Mouse (Mus musculus) mouse embryonic stem cell (cell line): ENCODE measurements around the gene Neurl3.

Experiments used
- in situ Hi-C, 2 experiments: fragments of 300-500 bp; cut with MboI; formaldehyde crosslinking; loops; 1 replicate in 1 of 2; 3 replicates in 1 of 2; pipeline ENCODE4 v1.14.3; 2019 to 2020; ENCODE audit warnings: low sequenced_read_pairs in 2 of 2, low pct_unique_long_range_greater_than_20kb in 1 of 2, mixed read lengths in 1 of 2; ENCODE audit not compliant: unreplicated experiment in 1 of 2

The Neurl3 gene

GRCm38 (mm10) chr1:36274455-36274854 is at the start of gene Neurl3:
Gene Neurl3, minus strand, starts transcription at chr1:36274679.
- in situ Hi-C loops: loop anchor here in 1 of 2 experiments (25.0 kb wide), 1 partner anchor 437 kb away; no protein-coding TSS in a partner anchor

DNA sequence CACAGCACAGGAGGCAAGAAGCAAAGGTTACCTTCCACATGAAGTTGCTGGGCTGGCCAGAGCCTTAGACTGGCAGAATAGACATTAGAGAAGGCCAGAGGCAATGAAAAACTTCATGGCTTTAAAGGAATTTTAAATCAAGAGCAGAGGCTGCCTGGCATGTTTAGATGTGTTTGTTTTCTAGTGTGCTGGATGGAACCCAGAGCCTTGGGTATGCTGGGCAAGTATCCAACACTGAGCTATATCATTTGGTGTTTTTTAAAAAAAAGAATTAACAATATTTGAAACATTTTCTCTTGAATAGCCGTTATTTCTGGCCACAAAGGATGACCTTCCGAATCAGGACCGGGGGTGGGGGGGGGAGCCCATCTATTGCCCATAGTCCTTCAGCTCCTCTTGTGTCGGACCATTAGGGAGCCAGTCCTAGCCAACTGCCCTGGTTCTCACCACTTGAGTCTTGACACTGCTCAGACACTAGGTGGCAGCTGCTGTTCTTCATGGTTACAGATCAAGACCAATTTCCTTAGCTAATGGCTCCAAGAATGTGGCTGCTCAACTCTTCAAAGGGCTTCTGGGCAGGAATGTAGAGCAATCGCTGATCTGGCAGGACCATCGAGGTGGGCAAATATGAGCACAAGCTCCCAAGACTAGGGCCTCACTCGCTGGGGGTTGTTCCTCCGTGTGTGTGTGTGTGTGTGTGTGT is 49.4 kb upstream of the Neurl3 start:
- in situ Hi-C loops: no loop called here

DNA sequence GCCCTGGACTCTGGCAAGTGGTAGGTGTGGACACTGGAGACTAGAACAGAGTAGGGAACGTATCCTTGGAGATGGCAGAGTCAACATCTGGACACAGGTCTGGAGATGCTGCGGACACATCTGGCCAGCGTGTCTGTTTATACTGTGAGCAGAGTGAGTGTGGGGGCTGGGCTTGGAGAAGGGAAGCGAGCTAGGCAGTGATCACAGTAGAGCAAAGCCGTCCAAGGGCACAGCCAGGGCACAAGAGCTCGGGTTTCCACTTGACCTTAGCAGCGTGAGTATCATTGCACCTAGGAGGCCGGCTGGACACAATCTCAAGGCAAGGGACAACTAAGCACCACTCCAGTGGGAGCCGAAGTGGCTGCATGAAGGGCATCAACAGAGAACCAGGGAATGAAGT is 48.6 kb upstream of the Neurl3 start:
- in situ Hi-C loops: no loop called here

- in situ Hi-C loops: no loop called here
Measured at GRCm38 (mm10) chr1:36321829-36322573, 47.5 kb upstream of the Neurl3 start.

DNA sequence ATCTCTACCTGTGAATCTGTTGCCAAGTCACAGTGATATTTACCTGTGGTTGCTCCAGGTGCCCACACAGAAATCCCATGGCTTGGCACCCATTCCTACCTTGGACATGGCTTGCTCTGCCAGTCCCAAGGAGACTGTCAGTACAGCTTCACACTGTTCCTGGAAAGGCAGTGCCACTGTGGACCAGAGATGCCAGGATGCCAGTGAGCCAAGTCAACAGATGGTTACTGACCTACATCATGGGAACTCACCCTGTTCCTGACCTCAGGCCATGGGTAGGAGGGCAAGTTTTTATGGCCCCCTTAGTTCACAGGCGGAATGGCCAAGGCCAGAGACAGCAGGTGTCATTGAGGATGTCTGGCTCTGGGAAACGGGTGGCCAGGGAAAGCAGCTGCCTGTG is 46.7 kb upstream of the Neurl3 start:
- in situ Hi-C loops: no loop called here

GRCm38 (mm10) chr1:36315776-36316100 is 41.3 kb upstream of the Neurl3 start:
- in situ Hi-C loops: no loop called here

DNA sequence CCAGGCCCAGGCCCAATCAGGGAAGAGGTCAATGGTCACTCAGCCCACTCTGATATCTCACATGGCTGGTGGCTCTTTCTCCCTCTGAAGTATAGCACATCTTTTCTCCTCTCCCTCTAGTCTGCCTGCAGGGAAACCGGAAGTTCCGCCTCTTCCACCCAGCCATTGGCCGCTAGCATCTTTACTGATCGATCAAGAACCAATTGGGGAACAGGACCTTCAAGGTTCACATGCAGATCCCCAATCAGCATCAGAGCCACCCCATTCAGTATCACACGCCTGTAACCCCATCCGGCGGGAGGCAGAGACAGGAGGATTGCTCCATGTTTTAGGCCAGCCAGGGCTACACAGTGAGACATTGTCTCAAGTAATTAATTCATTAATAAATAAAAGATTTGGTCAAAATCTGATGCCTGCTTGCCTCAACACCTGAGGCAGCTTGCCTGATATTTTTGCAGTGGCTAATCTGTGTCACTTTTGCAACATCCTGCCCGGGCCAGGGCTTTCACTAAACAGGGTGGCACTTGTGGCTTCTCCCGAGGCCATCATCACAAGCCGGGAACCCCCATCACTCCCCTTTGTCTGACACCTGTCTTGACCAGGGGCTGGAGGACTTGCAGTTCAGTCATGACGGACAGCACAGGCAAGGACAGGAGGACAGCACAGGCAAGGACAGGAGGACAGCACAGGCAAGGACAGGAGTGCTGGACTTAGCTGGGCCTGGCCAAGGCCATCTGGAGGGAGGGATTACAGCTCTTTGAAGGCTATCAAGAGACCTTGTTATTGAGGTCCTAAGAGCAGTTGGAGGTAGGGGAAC is 40.7 kb upstream of the Neurl3 start:
- in situ Hi-C loops: no loop called here

DNA sequence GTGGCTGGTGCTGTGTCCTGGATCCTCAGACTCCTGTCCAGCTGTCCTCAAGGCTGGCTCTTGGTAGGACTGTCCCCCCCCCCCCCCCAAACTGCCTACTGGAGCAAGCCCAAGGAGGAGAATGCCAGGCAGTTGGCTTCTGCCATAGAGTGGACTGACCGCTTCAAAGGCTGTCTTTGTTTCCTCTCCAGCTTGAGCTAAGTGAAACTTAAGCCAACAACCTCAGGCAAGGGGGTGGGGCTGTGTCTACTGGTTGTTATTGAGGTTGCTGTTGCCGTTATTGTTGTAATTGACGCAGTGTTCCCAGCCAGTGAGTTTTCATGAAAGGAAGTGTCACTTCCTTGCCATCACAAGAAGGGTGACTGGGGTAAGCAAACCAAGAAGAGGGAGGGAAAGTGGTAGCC is 35.0 kb upstream of the Neurl3 start:
- in situ Hi-C loops: no loop called here

GRCm38 (mm10) chr1:36308966-36309475 is 34.5 kb upstream of the Neurl3 start:
- in situ Hi-C loops: no loop called here

GRCm38 (mm10) chr1:36308451-36308901 is 34.0 kb upstream of the Neurl3 start:
- in situ Hi-C loops: no loop called here

DNA sequence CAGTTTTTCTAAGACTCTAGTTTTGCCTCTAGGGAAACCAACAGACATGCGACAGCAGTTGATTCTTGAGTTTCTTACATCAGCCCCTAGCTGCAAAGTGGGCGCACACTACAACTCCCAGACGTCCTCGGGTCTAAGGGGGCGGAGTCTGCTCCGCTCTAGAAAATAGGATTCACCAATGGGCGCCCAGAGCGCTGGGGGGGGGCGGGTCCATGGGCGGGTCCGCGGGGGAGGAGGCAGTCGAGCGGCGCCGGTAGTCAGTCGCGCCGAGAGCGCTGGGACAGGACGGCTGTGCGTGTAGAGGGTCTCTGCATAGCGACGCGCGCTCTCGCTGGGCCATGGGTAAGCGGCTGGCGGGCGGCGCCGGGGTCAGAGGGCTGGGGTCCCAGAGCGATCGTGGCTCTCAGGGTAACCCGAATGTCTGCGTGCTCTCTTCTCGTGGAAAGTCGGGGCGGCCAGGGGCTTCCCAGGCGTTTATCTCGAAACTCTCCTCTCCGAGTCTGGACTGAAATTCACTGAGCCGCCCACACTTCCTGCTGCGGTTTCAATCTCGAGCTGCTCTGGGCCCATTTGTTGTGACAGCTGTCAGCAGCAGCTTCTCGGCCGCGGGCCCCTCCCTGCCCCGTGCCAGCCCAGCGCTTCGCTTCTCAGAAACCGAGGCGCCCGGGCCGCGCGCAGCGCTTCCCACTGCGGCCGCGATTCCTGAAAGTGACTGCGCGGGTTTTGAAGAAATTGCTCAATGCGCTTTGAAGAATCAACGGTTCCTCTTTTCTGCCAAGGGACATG is 33.2 kb upstream of the Neurl3 start, which contains the start of gene Arid5a:
TSS of gene Arid5a (plus strand) at position 239 of the 786 bp plus-strand sequence.
- in situ Hi-C loops: no loop called here

DNA sequence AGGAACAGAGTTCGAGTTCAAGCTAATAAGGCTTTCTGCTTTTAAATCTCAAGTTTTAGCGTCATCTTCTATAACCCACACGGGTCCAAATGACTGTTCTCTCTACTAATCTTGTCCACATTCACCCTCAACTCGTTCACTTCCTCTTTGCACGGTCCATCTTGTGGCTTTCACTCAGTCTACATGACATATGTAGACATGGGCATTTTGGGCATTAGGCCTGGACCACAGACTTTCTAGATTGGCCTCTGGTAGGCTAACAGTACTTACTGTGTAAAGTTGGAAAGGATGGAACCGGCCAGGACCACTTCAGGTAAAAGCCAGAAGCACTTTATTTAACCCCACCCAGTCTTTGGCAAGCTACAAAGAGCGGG is 32.6 kb upstream of the Neurl3 start:
- in situ Hi-C loops: no loop called here

GRCm38 (mm10) chr1:36306120-36306519 is 31.6 kb upstream of the Neurl3 start:
- in situ Hi-C loops: no loop called here

- in situ Hi-C loops: no loop called here
Measured at GRCm38 (mm10) chr1:36304764-36305163, 30.3 kb upstream of the Neurl3 start.

DNA sequence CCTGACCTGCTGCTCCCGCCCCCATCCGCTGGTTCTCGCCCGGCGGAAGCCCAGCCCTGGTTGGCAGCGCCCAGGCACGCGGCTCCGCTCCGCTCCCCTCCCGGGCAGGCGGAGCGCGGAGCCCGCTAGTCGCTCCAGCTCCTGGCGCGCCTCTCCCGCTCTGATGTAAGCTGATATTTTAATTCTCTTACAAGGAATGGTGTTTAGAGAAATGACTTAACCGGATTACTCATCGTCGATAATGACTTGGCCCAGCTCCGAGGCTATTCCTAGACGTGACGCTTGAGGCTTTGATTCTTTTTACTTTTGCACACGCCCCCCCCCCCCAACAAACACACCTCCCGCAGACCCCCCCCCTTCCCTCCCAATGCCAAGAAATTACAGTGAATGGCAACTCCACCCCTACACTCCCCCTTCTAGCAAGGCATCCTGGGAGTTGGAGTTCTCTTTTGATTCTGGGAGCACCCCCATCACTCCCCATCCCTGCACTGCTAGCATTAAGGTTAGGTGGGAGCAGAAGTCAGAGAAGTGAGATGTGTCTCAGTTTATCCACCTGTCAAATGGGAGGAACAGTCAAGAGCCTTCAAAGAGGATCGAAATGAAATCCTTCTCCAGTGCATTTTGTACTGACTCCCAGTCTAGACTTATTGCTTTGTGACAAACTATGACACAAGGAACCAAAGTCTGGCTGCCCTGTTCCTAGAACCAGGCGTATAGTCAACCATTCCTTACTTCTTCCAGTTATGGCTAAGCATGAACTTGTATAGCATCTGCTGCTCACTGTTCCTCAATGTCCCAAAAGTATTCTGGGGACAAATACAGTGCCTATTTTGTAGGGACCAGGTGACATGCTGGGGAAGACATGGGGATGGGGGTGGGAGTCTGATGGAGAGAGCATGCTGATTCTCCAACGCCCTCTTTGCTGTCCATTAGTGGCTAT is 29.2 kb upstream of the Neurl3 start:
- in situ Hi-C loops: no loop called here

GRCm38 (mm10) chr1:36302957-36303356 is 28.5 kb upstream of the Neurl3 start:
- in situ Hi-C loops: no loop called here

DNA sequence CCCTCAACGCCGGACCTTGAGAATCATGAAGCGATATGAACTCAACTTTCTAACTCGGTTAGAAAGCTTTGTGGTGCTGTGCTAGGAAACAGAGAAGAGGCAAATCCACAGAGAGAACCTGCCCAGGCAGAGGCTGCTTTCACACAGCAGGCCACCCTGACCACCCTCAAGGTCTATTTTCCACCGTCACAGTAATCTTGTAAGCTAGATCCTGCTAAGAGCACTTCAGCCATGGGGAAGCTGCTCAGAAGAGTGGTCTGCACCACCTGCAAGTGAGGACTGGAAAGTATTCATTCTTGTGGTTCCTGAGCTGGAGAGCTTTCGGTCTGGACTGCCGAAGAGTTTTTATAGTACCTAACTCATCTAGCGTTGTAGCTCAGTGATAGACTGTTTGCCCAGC is 27.8 kb upstream of the Neurl3 start:
- in situ Hi-C loops: no loop called here
